Mouse (Mus musculus): ENCODE results near the gene Mgat2. TPM values are rescaled to one million over a fixed set of nuclear protein-coding genes. Genes with fewer than 3 reads are reported as not detected.
"Not testable (repeated sequence)": the region's sequence is repeated elsewhere in the genome, so short reads cannot be mapped to it uniquely, and the experiment has no call there.

Gene Mgat2
- polyA plus RNA-seq, 1 experiment from 2014 or later, result 35.6 TPM

DNA sequence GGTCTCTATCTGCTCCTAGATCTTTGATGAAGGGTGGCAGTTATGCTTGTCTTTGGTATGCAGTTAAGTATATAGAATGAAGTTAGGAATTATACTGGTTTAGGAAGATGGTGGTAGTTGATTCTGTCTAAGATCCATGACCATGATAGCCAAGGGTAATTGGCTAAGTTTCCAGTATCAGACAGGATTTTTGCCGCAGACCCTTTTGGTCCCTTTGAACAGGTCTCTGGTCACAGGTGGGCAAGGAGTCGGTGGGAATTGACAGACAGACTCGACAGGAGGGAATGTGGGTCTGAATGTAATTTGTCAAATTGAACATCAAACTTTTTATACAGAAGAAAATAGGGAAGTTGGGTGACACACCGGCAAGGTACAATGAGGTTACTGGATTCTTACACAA is 20.4 kb upstream of the Mgat2 start:
- 82% methylated on average over 4 of the region's 4 CpGs for WGBS
- not testable (repeated sequence) for H3K36me3 ChIP-seq; H3K4me1 ChIP-seq (replicated peaks); H3K27ac ChIP-seq; DNase-seq (ENCODE audit: low spot score); H3K9me3 ChIP-seq; H3K4me3 ChIP-seq; H3K27me3 ChIP-seq (ENCODE audit: insufficient read depth, poor library complexity, severe bottlenecking)

DNA sequence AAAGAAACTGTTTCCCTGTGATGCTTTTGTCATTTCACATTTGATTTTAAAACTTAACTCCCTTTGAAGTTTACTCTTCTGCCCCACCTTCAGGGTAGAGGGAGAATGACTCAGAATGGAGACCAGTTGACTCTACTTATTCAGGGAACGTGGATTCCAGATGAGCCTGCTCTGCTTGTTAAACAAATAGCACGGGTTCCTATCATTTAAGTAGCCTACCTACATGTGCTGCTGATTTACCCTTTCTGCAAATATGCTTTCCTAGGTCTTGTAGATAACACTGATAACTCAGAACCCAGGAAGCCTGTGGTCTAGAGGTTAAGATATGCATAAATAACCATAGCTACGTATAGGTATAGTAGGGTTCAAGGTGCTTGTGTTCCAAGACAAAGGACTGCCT is 19.1 kb upstream of the Mgat2 start:
- no peak for DNase-seq (ENCODE audit: low spot score)
- Histone ChIP-seq H3K4me1 (replicated peaks) (peaks cover 18% of the 10 kb centered on the region), H3K27ac (no peak overlapping the region), H3K4me3 (no peak overlapping the region), H3K27me3 (ENCODE audit: insufficient read depth, poor library complexity, severe bottlenecking) (no peaks in the 10 kb centered on the region), H3K9me3 (no peaks in the 10 kb centered on the region), H3K36me3 (no peaks in the 10 kb centered on the region)
- 64% methylated on average over 3 of the region's 3 CpGs for WGBS

DNA sequence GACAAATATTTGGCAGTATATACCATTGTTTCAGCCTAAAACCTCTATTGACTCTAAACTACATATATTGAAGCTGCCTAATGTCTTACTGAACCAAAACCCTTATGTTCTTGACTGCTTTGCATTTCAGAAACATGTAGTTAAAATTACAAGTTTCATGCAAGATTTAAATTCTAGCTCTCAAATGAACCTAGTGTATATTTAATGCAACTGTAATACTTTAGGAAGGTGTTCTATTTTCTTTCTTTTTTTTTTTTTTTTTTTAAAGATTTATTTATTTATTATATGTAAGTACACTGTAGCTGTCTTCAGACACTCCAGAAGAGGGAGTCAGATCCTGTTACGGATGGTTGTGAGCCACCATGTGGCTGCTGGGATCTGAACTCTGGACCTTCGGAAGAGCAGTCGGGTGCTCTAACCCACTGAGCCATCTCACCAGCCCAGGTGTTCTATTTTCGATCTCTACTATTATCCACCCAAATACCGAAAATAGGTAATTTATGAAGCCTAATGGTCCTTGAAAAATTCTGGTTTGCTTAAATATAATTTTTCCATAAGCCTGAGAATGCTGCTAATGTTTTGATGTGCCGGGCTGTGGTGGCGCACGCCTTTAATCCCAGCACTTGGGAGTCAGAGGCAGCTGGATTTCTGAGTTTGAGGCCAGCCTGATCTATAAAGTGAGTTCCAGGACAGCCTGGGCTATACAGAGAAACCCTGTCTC is 16.9 kb upstream of the Mgat2 start:
- H3K27ac ChIP-seq; H3K4me3 ChIP-seq; DNase-seq (ENCODE audit: low spot score); H3K9me3 ChIP-seq; H3K36me3 ChIP-seq; H3K27me3 ChIP-seq (ENCODE audit: insufficient read depth, poor library complexity, severe bottlenecking): not testable (repeated sequence)
- H3K4me1 ChIP-seq (replicated peaks), result peaks cover 22% of the 10 kb centered on the region
- 69% methylated on average over 8 of the region's 8 CpGs for WGBS

DNA sequence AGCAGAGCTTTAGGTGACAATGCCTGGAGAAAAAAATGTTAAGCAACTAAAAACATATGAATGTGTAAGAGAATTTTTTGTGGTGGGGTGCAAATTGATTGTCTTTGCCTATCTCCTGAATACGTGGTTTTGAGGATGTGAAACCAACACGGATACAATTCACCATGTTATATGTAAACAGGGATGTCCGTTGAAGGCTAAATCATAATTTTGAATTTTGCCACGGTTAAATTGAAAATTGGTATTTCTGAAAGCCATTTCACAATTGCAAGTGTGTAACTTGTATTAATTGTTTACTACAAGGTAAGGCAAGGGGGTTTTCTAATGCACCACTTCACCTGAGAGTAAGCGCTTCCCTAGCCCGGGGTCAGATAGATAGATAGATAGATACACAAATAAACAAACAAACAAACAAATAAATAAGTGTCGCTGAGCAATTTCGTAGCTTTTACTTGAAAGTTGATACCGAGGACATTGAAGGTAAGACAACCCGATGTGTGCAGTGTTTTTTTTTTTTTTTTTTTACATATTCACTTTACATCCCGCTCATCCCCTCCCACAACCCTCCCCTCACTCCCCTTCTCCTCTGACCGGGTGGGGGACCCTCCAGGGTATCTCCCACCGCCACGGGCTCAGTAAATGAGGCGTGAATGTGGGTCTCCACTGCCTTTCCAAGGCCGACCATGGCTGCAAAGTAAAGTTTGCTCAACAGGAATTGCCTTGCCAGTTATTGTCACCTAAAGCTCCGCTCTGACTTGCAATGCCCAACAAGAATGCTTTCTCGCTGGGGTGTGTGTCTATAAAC is 16.1 kb upstream of the Mgat2 start:
- DNase-seq (ENCODE audit: low spot score), result no peak
- Histone ChIP-seq H3K36me3 (peaks cover 10% of the 10 kb centered on the region), H3K27me3 (ENCODE audit: insufficient read depth, poor library complexity, severe bottlenecking) (no peaks in the 10 kb centered on the region), H3K27ac (peak overlapping the region; percentile 98), H3K9me3 (no peaks in the 10 kb centered on the region), H3K4me1 (replicated peaks) (peaks cover 22% of the 10 kb centered on the region), H3K4me3 (peak overlapping the region; percentile 93)
- WGBS, result 10% methylated on average over 18 of the region's 18 CpGs

DNA sequence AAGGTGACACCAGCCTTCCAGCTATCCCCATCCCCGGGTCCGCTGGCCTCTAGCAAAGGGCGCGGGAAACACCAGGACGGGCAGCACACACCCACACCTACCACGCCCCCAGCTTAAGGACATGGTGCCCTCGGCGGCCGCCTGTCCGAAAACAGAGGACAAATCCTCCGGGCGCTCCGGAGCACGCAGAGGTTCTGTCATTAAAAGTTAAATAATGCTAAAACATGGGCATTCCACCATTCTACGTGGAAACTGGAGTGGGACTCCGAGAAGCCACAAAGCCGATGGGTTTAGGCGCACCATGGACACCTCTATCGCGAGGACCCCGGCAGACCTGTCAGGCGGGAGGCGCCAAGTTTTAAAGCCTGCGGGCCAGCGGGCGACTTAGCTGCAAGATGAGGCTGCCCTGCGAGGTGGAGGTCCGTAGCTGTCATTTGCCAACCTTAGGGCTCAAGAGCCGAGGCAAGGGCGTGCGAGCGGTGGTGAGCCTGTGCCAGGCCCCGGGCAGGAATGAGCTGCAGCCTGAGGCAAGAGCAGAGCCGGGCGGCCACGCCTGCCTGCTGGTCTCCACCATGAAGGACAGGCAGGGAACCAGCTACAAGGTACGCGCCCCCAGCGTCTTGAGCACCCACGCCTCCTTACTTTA is 15.4 kb upstream of the Mgat2 start, which contains the start of gene Lrr1:
Gene Lrr1 (plus strand): TSS at position 354 of the 646 bp plus-strand sequence.
- H3K27me3 ChIP-seq (ENCODE audit: insufficient read depth, poor library complexity, severe bottlenecking), result no peaks in the 10 kb centered on the region
- peaks cover 22% of the 10 kb centered on the region for H3K4me1 ChIP-seq (replicated peaks)
- peak within 1 kb of the TSS; percentile 98 for H3K27ac ChIP-seq
- H3K36me3 ChIP-seq, result peaks cover 17% of the 10 kb centered on the region
- DNase-seq (ENCODE audit: low spot score), result peak; percentile 89
- H3K9me3 ChIP-seq, result no peaks in the 10 kb centered on the region
- under 1% methylated on average over 40 of the region's 40 CpGs for WGBS
- H3K4me3 ChIP-seq, result peak within 1 kb of the TSS; percentile 93

DNA sequence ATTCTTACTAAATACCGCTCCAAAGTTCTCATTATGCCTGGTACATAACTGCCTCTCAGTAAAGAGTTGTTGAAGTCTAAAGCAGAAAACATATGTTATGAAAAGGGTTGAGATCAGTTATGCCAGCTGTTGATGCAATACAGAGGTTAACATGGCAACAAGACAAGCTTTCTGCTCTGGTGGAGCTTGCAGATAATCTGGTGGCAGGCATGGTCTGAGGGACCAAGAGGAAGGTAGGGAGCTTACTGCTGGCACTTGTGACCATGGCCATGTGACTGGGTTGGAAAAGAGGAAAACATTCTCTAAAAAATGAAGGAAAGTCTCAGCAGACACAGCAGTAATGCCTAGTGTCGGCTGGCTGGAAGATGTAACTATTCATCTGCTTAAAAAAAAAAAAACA is 12.7 kb upstream of the Mgat2 start:
- DNase-seq (ENCODE audit: low spot score), result no peak
- no peaks in the 10 kb centered on the region for H3K9me3 ChIP-seq
- no peaks in the 10 kb centered on the region for H3K27me3 ChIP-seq (ENCODE audit: insufficient read depth, poor library complexity, severe bottlenecking)
- no peak overlapping the region for H3K4me3 ChIP-seq
- H3K36me3 ChIP-seq, result peaks cover 45% of the 10 kb centered on the region
- WGBS, result 95% methylated on average over 2 of the region's 2 CpGs
- no peak overlapping the region for H3K27ac ChIP-seq
- peaks cover 22% of the 10 kb centered on the region for H3K4me1 ChIP-seq (replicated peaks)

DNA sequence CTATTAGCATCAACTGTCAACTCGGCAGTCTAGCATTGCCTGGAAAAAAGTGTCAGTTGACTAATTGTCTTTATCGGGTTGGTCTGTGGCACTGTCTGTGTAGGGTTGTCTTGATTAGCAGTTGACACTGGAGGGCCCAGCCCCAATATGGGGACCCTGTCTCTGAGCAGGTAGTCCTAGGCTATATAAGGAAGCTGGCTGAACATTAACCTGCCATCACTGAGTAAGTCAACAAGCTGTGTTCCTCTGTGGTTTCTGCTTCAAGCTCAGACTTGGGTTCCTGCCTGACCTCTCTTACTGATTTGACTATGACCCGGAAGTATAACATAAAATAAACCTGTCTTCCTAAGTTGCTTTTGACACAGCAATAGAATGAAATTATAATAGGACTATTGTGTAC is 8.0 kb upstream of the Mgat2 start:
- H3K4me1 ChIP-seq (replicated peaks), result no peaks in the 10 kb centered on the region
- H3K4me3 ChIP-seq, result no peak overlapping the region
- WGBS, result 94% methylated on average over 3 of the region's 3 CpGs
- no peak for DNase-seq (ENCODE audit: low spot score)
- peaks cover 82% of the 10 kb centered on the region for H3K36me3 ChIP-seq
- no peaks in the 10 kb centered on the region for H3K9me3 ChIP-seq
- no peak overlapping the region for H3K27ac ChIP-seq
- H3K27me3 ChIP-seq (ENCODE audit: insufficient read depth, poor library complexity, severe bottlenecking), result no peaks in the 10 kb centered on the region

DNA sequence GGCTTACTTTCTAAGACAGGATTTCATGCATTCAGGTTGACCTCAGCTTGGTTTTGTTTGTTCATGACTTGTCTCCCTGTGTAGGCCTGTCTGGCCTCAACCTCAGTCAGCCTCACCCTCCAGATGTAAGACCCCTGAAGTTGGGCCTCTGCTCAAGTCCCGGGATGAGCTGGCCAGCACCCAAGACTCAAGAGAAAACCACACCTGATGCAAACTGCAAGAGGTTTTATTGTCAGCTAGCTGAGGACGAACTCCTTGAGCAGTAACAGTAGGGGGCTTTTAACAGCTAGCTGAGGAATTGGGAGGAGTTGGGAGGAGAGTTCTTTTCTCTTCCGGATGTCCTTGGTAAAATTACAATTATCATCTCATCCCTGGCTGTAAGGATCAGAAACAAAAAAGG is 6.4 kb upstream of the Mgat2 start:
- H3K27ac ChIP-seq, result no peak overlapping the region
- no peaks in the 10 kb centered on the region for H3K27me3 ChIP-seq (ENCODE audit: insufficient read depth, poor library complexity, severe bottlenecking)
- 85% methylated on average over 3 of the region's 3 CpGs for WGBS
- H3K36me3 ChIP-seq, result peaks cover 91% of the 10 kb centered on the region
- H3K4me1 ChIP-seq (replicated peaks), result no peaks in the 10 kb centered on the region
- DNase-seq (ENCODE audit: low spot score), result no peak
- H3K4me3 ChIP-seq, result no peak overlapping the region
- no peaks in the 10 kb centered on the region for H3K9me3 ChIP-seq

DNA sequence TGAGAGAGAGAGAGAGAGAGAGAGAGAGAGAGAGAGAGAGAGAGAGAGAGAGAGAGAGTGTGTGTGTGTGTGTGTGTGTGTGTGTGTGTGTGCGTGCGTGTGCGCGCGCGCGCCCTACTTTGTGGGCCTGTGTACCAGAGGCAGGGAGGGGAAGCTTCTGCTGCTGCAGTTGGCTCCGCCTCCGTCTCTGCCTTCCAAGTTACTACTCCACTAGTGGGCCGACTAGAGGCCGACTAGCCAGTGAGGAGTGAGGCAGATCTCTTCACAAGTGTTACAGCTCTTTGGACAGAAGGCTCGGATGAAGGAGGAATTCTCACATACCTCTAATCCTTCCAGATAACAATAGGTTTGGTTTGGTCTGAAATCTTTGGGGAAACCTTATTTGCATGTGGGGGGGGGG is 4.6 kb upstream of the Mgat2 start:
- Histone ChIP-seq H3K4me3 (no peak overlapping the region), H3K9me3 (no peaks in the 10 kb centered on the region), H3K4me1 (replicated peaks) (peaks cover 5% of the 10 kb centered on the region), H3K27me3 (ENCODE audit: insufficient read depth, poor library complexity, severe bottlenecking) (no peaks in the 10 kb centered on the region), H3K27ac (no peak overlapping the region), H3K36me3 (peaks cover 73% of the 10 kb centered on the region)
- 84% methylated on average over 12 of the region's 12 CpGs for WGBS
- no peak for DNase-seq (ENCODE audit: low spot score)

DNA sequence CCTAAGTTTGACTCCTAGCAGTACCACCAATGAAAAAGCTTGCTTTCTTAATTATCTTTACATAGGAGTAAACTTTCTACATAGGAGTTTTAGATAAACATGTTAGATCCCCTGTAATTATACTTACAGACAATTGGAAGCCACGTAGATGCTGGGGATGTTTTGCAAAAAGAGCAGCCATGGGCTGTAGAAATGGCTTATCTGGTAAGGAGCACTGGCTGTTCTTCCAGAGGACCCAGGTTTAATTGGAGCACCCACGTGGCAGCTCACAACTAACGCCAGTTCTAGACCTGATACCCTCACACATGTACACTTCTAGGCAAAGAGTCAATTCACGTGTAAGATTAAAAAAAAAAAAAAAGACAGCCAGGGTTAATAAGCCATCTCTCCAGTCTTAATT is 2.2 kb upstream of the Mgat2 start:
- WGBS, result 87% methylated on average over 4 of the region's 4 CpGs
- H3K4me3 ChIP-seq, result no peak overlapping the region
- H3K4me1 ChIP-seq (replicated peaks), result peaks cover 25% of the 10 kb centered on the region
- H3K27me3 ChIP-seq (ENCODE audit: insufficient read depth, poor library complexity, severe bottlenecking), result no peaks in the 10 kb centered on the region
- peaks cover 58% of the 10 kb centered on the region for H3K36me3 ChIP-seq
- DNase-seq (ENCODE audit: low spot score), result no peak
- no peak overlapping the region for H3K27ac ChIP-seq
- H3K9me3 ChIP-seq, result no peaks in the 10 kb centered on the region

DNA sequence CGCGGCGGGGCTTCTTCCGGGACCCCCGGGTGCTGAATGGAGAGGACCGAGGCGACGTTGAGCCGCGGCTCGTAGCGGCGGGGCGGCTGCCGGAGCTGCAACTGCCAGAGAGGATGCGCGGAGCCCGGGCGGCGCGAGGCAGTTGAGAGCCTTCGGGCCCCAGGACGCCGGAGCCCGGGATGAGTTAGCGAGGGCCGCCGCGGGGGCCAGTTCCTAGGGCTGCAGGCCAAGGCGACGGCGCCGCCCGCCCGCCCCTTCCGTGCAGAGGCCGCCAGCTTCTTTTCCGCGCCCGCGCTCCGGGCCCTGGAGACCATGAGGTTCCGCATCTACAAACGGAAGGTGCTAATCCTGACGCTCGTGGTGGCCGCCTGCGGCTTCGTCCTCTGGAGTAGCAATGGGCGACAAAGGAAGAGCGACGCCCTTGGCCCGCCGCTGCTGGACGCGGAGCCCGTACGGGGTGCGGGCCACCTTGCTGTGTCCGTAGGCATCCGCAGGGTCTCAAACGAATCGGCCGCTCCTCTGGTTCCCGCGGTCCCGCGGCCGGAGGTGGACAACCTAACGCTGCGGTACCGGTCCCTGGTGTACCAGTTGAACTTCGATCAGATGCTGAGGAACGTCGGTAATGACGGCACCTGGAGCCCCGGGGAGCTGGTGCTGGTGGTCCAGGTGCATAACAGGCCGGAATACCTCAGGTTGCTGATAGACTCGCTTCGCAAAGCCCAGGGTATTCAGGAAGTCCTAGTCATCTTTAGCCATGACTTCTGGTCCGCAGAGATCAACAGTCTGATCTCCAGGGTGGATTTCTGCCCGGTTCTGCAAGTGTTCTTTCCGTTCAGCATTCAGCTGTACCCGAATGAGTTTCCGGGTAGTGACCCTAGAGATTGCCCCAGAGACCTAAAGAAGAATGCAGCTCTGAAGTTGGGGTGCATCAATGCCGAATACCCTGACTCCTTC is 662 bp downstream of the Mgat2 start:
- peak; percentile 62 for DNase-seq (ENCODE audit: low spot score)
- peak overlapping the region; percentile 90 for H3K4me3 ChIP-seq
- no peaks in the 10 kb centered on the region for H3K27me3 ChIP-seq (ENCODE audit: insufficient read depth, poor library complexity, severe bottlenecking)
- H3K4me1 ChIP-seq (replicated peaks), result peaks cover 32% of the 10 kb centered on the region
- WGBS, result 2% methylated on average over 86 of the region's 86 CpGs
- peaks cover 56% of the 10 kb centered on the region for H3K36me3 ChIP-seq
- H3K9me3 ChIP-seq, result no peaks in the 10 kb centered on the region
- H3K27ac ChIP-seq, result peak overlapping the region; percentile 96

DNA sequence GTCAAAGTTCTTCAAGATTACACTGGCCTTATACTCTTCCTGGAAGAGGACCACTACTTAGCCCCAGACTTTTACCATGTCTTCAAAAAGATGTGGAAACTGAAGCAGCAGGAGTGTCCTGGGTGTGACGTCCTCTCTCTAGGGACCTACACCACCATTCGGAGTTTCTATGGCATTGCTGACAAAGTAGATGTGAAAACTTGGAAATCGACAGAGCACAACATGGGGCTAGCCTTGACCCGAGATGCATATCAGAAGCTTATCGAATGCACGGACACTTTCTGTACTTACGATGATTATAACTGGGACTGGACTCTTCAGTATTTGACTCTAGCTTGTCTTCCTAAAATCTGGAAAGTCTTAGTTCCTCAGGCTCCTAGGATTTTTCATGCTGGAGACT is 1.4 kb downstream of the Mgat2 start:
- Histone ChIP-seq H3K4me1 (replicated peaks) (peaks cover 32% of the 10 kb centered on the region), H3K4me3 (peak overlapping the region; percentile 90), H3K36me3 (peaks cover 58% of the 10 kb centered on the region), H3K27me3 (ENCODE audit: insufficient read depth, poor library complexity, severe bottlenecking) (no peaks in the 10 kb centered on the region), H3K27ac (no peak overlapping the region), H3K9me3 (no peaks in the 10 kb centered on the region)
- no peak for DNase-seq (ENCODE audit: low spot score)
- WGBS, result 80% methylated on average over 7 of the region's 7 CpGs

All from hindbrain, embryonic 10.5 days (tissue).